Mouse (Mus musculus): ENCODE data around the gene Dglucy.

Dglucy gene

GRCm38 (mm10) chr12:100778934-100779865, at the start of gene Dglucy:
Gene Dglucy, plus strand, starts transcription at chr12:100779057.
- DNase-seq (ENCODE audit: low spot score): peak; percentile 84

- DNase-seq (ENCODE audit: low spot score): no peak
Observed at GRCm38 (mm10) chr12:100735156-100735555, 43.7 kb upstream of the Dglucy start.

DNA sequence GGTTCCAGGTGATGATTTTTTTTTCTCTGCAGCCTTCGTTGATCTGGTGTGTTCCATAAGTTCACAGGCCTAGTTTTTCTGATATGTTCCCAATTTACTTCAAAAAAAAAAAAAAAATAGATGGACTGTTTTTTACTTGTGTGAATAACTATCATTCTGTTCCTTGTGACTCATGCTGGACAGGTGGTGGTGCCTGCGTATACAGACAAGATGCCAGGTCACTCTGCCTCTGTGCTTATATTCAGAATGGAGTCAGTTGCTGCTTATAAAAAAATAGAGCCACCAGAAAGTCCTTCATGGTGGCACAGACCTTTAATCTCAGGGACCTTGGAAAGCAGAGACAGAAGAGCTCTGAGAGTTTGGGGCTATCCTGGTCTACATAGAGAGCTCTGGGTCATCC, 43.3 kb upstream of the Dglucy start:
- no peak for DNase-seq (ENCODE audit: low spot score)

DNA sequence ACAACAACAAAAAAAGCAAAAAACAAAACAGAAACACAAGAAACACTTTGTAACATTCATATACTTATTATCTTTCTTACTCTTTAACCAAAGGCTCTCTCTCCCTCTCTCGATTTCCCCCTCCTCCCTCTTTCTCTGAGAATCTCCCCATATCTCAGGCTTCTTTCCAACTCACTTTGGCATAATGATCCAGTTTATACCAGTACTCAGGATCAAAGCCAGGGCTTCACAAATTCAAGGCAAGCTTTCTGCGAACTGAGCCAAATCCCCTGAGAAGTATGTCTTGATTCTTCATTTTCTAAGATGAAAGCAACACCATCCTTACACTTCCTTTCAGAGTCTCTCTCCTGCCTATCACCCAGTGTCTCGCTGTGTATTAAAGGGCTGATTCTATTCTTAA, 40.4 kb upstream of the Dglucy start:
- no peak for DNase-seq (ENCODE audit: low spot score)

- DNase-seq (ENCODE audit: low spot score): no peak
Observed at GRCm38 (mm10) chr12:100739011-100739570, 39.8 kb upstream of the Dglucy start.

- DNase-seq (ENCODE audit: low spot score): no peak
Observed at GRCm38 (mm10) chr12:100740313-100740712, 38.5 kb upstream of the Dglucy start.

DNA sequence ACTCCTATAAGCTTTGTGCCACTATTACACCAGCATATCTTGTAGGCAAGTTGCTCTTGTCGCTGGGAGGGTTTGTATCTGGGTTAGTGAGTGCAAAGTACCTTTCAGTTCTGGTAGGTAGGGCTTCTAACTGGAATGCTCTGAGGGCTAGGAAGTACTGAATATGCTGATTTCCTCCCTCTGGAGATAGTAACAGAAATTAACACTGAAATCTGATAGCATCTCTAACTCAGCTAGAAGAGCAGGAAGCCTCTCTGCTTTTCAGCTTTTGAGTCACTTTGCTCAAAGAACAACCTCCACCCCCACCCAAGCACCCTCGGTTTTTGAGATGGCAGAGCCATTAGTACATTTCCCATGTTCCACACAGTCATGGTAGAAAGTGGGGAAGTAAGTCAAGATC, 36.4 kb upstream of the Dglucy start:
- no peak for DNase-seq (ENCODE audit: low spot score)

DNA sequence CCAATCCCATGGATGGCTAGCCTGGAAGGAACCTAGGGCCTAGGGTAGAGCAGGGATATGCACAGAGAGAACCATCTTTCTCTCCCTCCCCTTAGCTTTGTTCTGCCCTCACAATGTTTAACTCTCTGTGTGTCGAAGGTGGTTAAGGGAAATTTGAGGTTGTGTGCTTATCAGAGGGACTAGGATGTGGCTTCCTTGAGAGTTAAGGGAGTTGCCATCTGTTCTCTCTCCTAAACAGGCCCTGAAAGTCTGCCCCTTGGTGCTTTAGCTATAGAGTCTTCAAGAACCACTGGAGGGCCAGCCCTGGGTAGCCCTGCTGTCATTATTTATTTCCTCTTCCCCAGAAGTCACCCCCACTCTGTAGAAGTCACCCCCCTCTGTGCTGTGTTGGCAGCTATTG, 25.9 kb upstream of the Dglucy start:
- DNase-seq (ENCODE audit: low spot score): no peak

DNA sequence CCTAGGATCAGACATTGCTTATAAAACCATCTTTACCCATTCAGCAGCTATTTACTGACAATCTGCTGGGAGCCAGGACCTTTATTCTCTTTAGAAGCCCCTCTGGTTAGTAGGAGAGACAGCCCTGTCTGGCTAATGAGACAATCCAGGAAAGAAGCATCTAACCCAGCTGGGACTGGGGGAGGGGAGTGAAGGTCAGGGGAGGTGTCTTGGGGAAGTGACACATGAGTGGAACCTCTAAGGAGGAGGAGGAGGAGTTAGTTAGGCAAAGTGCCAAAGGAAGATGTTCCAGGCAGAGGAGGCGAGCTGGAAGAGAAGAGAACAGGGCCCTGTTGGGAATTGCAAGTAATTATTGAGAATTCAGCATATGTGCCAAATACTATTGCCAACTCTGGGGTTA, 25.1 kb upstream of the Dglucy start:
- DNase-seq (ENCODE audit: low spot score): no peak

DNA sequence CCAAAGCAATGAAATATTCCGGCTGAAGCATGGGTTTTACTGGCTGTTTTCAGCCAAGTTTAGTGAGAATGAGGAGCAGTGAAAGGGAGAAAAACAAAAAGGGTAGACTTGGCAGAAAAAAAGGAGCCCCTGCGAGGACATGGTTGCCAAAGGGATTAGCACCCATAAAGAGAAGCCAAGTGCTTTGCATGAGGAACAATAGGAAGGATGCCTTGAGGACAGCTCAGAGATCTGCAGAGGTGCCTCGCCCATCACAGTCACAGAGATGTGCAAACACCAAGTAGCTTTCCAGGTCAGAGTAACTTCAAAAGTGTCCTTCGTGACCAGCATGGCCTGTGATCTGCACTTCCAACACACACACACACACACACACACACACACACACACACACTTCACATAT, 21.4 kb upstream of the Dglucy start:
- DNase-seq (ENCODE audit: low spot score): no peak

- no peak for DNase-seq (ENCODE audit: low spot score)
Observed at GRCm38 (mm10) chr12:100762663-100763425, 16.0 kb upstream of the Dglucy start.

DNA sequence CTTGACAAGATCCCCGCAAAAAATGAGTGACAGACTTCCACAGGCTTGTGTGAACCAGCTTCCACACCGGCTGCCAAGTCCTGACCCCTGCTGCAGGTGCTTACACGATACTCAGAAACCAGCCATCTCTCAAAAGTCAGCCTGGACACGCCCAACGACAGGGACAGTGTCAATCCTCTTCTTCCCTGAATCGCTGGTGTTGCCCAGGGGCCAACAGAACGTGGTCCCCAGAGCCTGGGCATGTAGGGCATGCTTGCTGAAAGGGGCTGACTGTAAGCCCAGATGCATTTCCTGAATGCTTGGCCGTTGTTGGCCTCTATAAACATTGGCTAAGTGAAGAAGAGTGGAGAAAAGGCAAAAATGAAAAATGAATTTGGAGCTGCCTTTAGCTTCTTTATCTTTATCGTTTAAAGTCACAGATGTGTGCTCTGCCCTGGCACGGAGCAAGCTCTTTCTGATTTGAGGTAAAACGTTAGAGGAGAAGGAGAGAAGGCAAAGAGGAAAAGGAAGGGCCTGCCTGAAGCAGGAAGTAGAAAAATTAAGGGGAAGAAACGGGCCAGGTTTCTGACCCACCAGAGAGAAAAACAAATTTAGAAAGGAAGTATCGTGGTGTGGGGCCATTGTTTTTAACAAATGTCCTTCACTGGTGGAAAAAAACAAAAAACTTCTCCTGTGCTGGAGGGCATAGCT, 14.4 kb upstream of the Dglucy start:
- no peak for DNase-seq (ENCODE audit: low spot score)

DNA sequence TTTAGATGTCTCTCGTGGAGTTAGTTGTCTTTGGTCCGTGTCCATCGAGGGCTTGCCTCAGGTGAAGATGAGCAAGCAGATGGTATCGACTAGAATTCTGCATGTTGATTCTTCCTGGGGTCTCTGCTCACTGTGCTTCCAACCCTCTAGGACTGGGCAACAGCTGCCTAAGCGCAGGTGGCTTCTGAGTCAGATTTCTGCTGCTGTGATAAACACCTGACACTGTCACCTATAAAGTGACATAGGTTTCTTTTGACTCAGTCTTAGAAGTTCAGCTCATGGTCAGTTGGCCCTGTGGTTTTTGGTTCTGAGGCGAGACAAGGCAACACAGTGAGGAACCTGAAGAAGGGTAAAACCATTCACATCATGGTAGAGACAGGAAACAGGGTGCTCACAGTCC, 9.0 kb upstream of the Dglucy start:
- no peak for DNase-seq (ENCODE audit: low spot score)

DNA sequence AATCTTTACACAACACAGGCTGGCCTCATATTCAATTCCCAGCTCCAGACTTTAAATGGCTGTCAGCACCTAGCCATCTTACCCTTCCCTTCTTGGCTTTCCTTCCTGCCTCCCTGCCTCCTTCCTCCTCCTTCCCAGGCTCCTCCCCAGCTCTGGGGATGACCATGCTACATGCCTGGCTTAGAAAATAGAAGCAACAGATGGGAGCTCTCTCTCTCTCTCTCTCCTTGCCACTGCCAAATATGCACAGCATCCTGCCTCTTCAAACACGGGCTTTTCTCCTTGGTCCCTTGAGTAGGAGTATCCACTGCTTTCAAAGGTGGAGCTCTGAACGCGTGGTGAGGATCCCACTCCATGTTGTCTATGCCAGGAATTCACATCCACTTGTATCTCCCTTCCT, 8.1 kb upstream of the Dglucy start:
- no peak for DNase-seq (ENCODE audit: low spot score)

DNA sequence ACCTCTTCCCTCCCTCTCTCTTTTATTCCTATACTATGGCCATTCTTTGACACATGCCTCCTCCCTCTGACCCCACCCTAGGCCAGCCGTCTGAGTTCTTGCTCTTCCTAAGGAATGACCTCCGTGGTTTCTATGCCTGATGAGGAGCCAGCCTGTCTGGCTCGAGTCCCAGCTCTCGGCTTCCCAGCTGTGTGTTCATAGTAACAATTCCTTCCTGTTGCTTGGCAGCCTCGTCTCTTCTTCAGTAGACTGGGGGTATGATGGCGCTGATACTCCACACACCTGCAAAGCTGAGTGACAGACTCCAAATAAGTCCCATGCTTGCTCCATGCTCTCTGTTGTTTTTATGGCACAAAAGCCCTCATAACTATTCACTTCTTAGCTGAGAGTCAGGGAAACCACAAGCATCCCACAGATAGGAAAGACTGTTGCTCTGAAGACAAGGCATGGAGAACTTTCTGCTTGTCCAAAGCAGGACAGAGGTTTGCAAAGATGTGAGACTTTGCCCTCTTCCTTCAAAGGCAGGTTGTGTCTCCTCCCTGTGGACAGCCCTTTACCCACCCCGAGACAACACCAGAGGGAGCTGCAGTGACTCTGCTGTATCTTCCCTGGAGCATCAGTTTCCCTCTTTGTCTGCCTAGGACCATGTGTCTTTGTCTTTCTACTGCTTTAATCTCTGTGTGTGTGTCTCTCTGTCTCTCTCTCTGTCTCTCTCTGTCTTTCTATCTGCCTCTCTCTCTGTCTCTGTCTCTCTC, 6.5 kb upstream of the Dglucy start:
- DNase-seq (ENCODE audit: low spot score): peak; percentile 17

DNA sequence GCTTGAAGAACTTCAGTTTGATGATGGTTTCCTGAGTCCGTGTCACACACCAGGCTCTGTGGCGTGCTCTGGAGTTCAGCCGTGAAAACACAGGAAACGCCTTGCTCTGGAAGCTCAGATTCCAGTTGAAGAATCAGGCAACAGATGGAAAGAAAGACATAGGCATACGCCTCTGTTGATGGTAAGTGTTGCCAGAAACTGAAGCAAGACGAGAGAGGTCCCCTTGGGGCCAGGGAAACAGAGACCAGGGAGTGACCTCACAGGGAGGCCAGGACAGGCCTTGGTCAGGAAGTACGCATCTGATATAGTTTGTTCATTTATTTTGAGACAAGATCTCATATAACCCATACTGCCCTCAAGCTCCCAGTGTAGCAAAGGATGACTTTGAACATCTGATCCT, 4.1 kb upstream of the Dglucy start:
- DNase-seq (ENCODE audit: low spot score): no peak

- no peak for DNase-seq (ENCODE audit: low spot score)
Observed at GRCm38 (mm10) chr12:100775291-100775690, 3.6 kb upstream of the Dglucy start.

DNA sequence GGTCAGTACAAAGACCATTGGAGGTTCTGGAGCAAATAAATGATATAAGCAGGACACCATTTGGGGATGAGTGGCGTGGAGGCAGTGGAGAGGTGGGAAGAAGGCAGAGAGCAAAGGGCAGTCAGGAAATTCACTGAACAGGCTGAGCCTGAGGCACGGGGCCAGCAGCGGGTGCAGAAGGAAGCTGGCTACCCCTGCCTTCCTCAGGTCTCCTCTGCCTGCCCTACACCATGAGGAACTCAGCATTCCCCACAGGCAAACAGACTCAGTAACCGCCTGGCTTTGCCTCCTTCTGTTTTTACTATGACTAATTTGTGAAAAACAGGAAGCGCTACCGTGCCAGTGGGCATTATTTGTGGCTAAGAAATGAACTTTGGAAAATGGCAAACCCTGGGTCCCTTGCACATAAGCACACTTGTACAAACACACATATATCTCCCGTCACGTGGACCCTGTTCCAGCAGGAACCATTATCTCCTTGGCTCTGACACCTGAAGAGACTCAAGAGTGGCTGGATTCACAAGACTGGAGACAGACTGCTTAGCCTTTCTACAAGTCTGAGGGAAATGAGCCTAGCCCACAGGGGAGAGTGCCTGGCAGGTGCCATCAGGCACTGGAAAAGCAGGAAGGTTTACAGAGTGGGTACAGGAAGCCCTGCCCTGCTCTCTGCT, 2.8 kb upstream of the Dglucy start:
- DNase-seq (ENCODE audit: low spot score): no peak

DNA sequence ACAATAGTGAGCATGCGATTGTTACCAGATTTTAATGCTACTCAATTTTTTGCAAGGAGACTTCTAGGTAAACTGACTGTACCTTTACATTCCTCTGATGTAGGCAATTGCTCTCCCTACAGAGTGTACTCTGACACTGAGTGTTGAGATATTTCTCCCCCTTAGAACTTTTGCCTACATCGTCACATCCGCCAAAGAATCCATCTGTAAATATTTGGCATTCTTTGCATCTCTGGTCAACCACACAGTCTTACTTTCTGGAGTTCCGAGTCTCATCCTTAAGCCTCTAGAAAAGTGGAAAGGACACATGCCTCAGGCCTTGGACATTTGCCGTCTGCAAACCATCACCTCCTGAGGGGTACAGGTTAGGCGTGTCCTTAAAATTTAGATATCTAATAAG, 1.9 kb upstream of the Dglucy start:
- no peak for DNase-seq (ENCODE audit: low spot score)

GRCm38 (mm10) chr12:100778276-100778933, 452 bp upstream of the Dglucy start:
- DNase-seq (ENCODE audit: low spot score): no peak
